Mouse (Mus musculus) midbrain, postnatal 0 days (tissue): ENCODE results near the gene Arrdc3. TPM values are rescaled to one million over a fixed set of nuclear protein-coding genes. Genes with fewer than 3 reads are reported as not detected.

Experiments used
- ATAC-seq: fragments of 200-750 bp; cut with Nextera tagmentation; 2 replicates; pipeline ENCODE4 v1.8.0; 2017; ENCODE audit warnings: moderate number of reproducible peaks, mild to moderate bottlenecking, moderate TSS enrichment, moderate library complexity; ENCODE audit not compliant: low FRiP score
- DNase-seq: peaks from one replicate; pipeline ENCODE4 v3.0.0-alpha.2; 2015; ENCODE audit warnings: low spot score
- H3K27ac ChIP-seq: fragments of 300-500 bp; sonication (generic); 2 replicates; pipeline ENCODE4 v1.5.1; 2014; ENCODE audit warnings: low read depth, mild to moderate bottlenecking, low read length, mixed read lengths
- H3K27me3 ChIP-seq: fragments of 300-500 bp; sonication (generic); 2 replicates; pipeline ENCODE4 v1.6.1; 2014; ENCODE audit warnings: low read length, control low read depth, mixed read lengths; ENCODE audit not compliant: insufficient read depth
- H3K36me3 ChIP-seq: fragments of 300-500 bp; sonication (generic); 2 replicates; pipeline ENCODE4 v1.6.1; 2014; ENCODE audit warnings: low read length, control low read depth, mixed read lengths; ENCODE audit not compliant: insufficient read depth
- H3K4me1 ChIP-seq: fragments of 300-500 bp; sonication (generic); 2 replicates; pipeline ENCODE4 v1.6.1; 2014; ENCODE audit warnings: mild to moderate bottlenecking, control low read depth, antibody characterized with exemption, low read length, mixed read lengths; ENCODE audit not compliant: insufficient read depth
- H3K4me2 ChIP-seq: fragments of 300-500 bp; sonication (generic); 2 replicates; pipeline ENCODE4 v1.6.1; 2014; ENCODE audit warnings: low read depth, mild to moderate bottlenecking, low read length, mixed read lengths; ENCODE audit not compliant: poor library complexity, severe bottlenecking
- H3K4me3 ChIP-seq: fragments of 300-500 bp; sonication (generic); 2 replicates; pipeline ENCODE4 v1.5.1; 2014; ENCODE audit warnings: low read depth, mild to moderate bottlenecking, low read length, moderate library complexity
- H3K9ac ChIP-seq: fragments of 300-500 bp; sonication (generic); replicated peaks from 2 replicates; pipeline ENCODE4 v1.6.1; 2014; ENCODE audit warnings: mild to moderate bottlenecking, low read length, moderate library complexity, mixed read lengths; ENCODE audit not compliant: poor library complexity, severe bottlenecking
- H3K9me3 ChIP-seq: fragments of 300-500 bp; sonication (generic); 2 replicates; pipeline ENCODE4 v1.6.1; 2016; ENCODE audit warnings: low read length, control low read depth
- CTCF ChIP-seq: IDR thresholded peaks from 2 replicates; pipeline ENCODE4 v1.5.1; 2016; ENCODE audit warnings: antibody characterized with exemption, mild to moderate bottlenecking
- WGBS: fragments of 180-500 bp; shearing (Covaris S2); extraction: QIAGEN DNeasy Blood & Tissue Kit; methylation state at CpG from one replicate; pipeline ENCODE4 v1.1.7; 2014; 5-methylcytosine and 5-hydroxymethylcytosine counted together
- polyA plus RNA-seq: library from polyadenylated mRNA; unstranded; fragments of >200 nt; fragmentation: Nextera tagmentation; extraction: Ambion mirVana; gene quantifications from 2 replicates; pipeline ENCODE4 v1.2.1, GENCODE M21; 2015
- total RNA-seq: library from RNA; depleted of rRNA; stranded (reverse); fragments of >200 nt; gene quantifications from 2 replicates; pipeline ENCODE4 v1.2.3, GENCODE M21; 2014

Arrdc3 gene
- total and polyA plus RNA-seq, 2 experiments from 2014 or later, result 42.5 to 82.0 TPM

DNA sequence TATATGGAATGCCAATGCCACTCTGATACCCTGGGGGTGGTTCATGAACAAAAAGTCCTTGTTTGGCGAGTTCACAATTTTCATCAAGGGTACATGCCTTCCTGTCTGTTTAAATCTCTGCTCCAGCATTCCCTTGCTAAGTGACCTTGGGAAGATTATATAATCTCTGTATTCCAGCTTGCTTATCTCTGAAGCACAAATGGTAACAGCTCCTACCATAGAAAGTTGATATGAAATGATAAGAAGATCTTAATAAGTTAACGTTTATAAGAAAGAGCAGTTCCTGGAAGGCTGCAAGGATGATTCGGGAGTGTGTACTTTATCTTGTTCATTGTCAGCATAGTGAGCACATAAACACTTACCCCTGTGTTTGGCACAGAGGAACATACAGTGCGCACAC lies 46.8 kb downstream of the Arrdc3 start:
- DNase-seq, result no peak
- ATAC-seq, result no peak
- no peaks in the 10 kb centered on the region for H3K36me3 ChIP-seq
- no peak overlapping the region for H3K4me3 ChIP-seq
- H3K27me3 ChIP-seq, result no peaks in the 10 kb centered on the region
- H3K4me1 ChIP-seq, result no peaks in the 10 kb centered on the region
- H3K27ac ChIP-seq, result no peak overlapping the region
- no peak overlapping the region for H3K4me2 ChIP-seq
- WGBS, result 87% methylated on average over 4 of the region's 4 CpGs
- no peak overlapping the region for H3K9ac ChIP-seq
- no peaks in the 10 kb centered on the region for H3K9me3 ChIP-seq
- no peak for TF ChIP-seq CTCF

DNA sequence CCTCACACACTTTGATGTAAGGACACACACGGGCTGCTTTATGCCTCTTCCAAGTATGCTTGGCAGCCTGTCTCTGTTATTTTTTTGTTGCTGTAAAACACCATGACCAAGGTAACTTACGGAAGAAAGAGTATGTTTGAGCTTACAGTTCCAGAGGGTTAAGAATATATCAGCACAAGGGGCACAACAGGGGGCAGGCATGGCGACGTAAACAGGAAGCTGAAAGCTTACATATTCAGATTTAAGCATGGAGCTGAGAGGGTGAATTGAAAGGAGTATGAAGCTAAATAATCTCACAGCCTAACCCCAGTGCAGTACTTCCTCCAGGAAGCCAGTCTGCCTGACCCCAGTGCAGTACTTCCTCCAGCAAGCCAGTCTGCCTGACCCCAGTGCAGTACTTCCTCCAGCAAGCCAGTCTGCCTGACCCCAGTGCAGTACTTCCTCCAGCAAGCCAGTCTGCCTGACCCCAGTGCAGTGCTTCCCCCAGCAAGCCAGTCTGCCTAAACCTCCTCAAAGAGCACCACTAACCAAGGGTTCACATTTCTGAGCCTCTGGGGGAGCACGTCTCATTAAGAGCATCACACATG lies 49.7 kb downstream of the Arrdc3 start:
- Histone ChIP-seq H3K4me1 (no peaks in the 10 kb centered on the region), H3K4me2 (no peak overlapping the region), H3K9ac (no peak overlapping the region), H3K27ac (no peak overlapping the region), H3K27me3 (no peaks in the 10 kb centered on the region), H3K36me3 (no peaks in the 10 kb centered on the region), H3K9me3 (no peaks in the 10 kb centered on the region), H3K4me3 (no peak overlapping the region)
- ATAC-seq (no peak), DNase-seq (no peak)
- 62% methylated on average over 5 of the region's 5 CpGs for WGBS
- no peak for TF ChIP-seq CTCF

DNA sequence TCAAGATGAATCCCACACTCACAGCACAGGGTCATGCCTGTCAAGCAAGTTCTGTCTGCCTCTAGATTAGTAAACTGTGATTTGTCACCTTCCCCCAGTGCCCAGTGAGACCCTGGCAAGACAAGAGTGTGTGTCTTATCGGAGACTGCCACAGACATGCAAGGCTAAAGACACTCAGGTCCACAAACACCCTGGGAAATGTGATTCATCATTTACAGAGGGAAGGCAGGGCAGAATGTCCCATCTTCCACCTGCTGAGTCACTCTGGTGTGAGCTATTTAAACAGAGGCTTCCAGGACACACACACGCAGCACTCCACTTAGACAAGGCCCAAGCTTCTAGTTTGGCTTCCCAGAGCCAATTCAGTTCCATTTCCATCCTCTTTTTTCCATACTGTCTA lies 53.2 kb downstream of the Arrdc3 start:
- no peak for TF ChIP-seq CTCF
- Histone ChIP-seq H3K9me3 (no peaks in the 10 kb centered on the region), H3K4me1 (no peaks in the 10 kb centered on the region), H3K4me3 (no peak overlapping the region), H3K36me3 (no peaks in the 10 kb centered on the region), H3K9ac (no peak overlapping the region), H3K27ac (no peak overlapping the region), H3K27me3 (no peaks in the 10 kb centered on the region), H3K4me2 (no peak overlapping the region)
- 86% methylated on average over 2 of the region's 2 CpGs for WGBS
- DNase-seq (no peak), ATAC-seq (no peak)

DNA sequence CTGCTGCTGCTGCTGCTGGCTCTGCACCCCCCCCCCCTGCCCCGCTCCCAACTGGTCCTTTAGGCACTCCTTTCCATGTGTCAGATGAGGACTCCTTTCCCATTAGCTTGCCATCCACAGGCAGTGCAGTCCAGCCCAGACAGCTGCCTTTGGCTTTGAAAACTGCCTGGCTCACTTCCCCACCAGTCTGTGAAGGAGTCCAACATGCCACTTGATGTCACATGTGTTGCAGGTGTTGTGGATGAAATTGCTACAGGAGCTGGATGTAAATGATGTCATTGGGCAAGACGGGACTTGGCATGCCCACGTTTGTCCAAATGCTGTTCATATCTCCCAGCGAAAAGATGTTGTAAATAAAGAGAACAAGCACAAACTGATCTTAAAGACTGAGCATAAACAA lies 56.0 kb downstream of the Arrdc3 start:
- H3K4me3 ChIP-seq, result no peak overlapping the region
- ATAC-seq (no peak), DNase-seq (no peak)
- no peak overlapping the region for H3K9ac ChIP-seq
- H3K4me2 ChIP-seq, result no peak overlapping the region
- H3K4me1 ChIP-seq, result no peaks in the 10 kb centered on the region
- H3K9me3 ChIP-seq, result no peaks in the 10 kb centered on the region
- 94% methylated on average over 4 of the region's 4 CpGs for WGBS
- H3K36me3 ChIP-seq, result no peaks in the 10 kb centered on the region
- H3K27ac ChIP-seq, result no peak overlapping the region
- TF ChIP-seq CTCF, result no peak
- H3K27me3 ChIP-seq, result no peaks in the 10 kb centered on the region

DNA sequence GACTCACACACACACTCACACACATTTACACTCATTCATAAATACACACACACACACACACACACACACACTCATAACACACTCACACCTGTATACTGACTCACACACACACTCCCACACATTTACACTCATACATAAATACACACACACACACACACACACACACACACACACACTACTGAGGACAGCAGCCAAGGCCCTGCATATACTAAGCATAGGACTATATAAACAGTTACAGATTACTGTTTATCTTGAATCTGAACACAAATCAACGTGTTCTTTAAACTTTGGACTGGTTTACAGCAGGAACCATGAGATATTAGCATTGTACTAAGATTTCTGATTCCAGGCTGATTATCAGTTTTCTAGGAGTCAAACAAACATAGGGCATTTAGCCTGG lies 56.7 kb downstream of the Arrdc3 start:
- ATAC-seq, result no peak
- no peak for TF ChIP-seq CTCF
- Histone ChIP-seq H3K9ac (no peak overlapping the region), H3K4me3 (no peak overlapping the region), H3K4me2 (no peak overlapping the region), H3K27ac (no peak overlapping the region), H3K27me3 (no peaks in the 10 kb centered on the region), H3K9me3 (no peaks in the 10 kb centered on the region), H3K4me1 (no peaks in the 10 kb centered on the region), H3K36me3 (no peaks in the 10 kb centered on the region)
- no peak for DNase-seq
- 78% methylated on average over 1 of the region's 1 CpGs for WGBS

DNA sequence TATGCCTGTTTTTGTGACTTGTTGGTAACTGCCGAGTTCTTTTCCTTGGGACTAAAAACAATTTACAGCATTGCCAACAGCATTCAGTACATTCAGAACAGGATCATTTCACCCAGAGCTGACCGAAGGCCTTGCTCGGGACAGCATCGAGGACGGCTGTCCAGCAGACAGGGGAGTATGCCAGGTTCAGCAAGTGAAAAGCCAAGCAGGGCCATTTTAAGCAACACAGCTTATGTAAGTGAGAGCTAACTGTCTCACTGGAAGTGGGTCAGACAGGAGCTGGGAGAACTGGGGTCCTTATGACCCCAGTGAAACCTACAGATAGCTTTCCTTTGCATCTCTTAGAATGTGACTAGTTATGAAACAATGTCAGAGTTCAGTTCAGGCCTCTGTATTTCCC lies 57.2 kb downstream of the Arrdc3 start:
- H3K4me3 ChIP-seq, result no peak overlapping the region
- WGBS, result 95% methylated on average over 5 of the region's 5 CpGs
- ATAC-seq (no peak), DNase-seq (no peak)
- no peak overlapping the region for H3K4me2 ChIP-seq
- no peaks in the 10 kb centered on the region for H3K4me1 ChIP-seq
- no peak overlapping the region for H3K27ac ChIP-seq
- H3K36me3 ChIP-seq, result no peaks in the 10 kb centered on the region
- no peak for TF ChIP-seq CTCF
- H3K9ac ChIP-seq, result no peak overlapping the region
- H3K9me3 ChIP-seq, result no peaks in the 10 kb centered on the region
- H3K27me3 ChIP-seq, result no peaks in the 10 kb centered on the region
